Mouse (Mus musculus) ovary, adult 10 weeks (tissue): ENCODE measurements around the gene Epn2. TPM values are rescaled to one million over a fixed set of nuclear protein-coding genes. Genes with fewer than 3 reads are reported as not detected.

ENCODE experiments used
- polyA plus RNA-seq: library from polyadenylated mRNA; stranded (reverse); fragments of 350-450 nt; fragmentation: Illumina TruSeq; extraction: RNeasy Lipid Tissue Mini Kit (QIAGEN cat#74804); gene quantifications from one replicate; pipeline ENCODE4 v1.2.3, GENCODE M21; 2014

The Epn2 gene
- polyA plus RNA-seq: 51.6 TPM

GRCm38 (mm10) chr11:61578983-61579877 is at the start of gene Epn2:
Gene Epn2 (minus strand): TSS chr11:61579687.

GRCm38 (mm10) chr11:61504713-61505257 is 74.7 kb downstream of the Epn2 start, which contains the start of gene B9d1:
Gene B9d1 (plus strand): TSS chr11:61505144.

GRCm38 (mm10) chr11:61494129-61494997 is 85.1 kb downstream of the Epn2 start, which contains the start of gene Mapk7:
Gene Mapk7 (minus strand): TSS chr11:61494406.

GRCm38 (mm10) chr11:61484613-61485540 is 94.6 kb downstream of the Epn2 start, which contains the start of gene Mfap4:
Gene Mfap4 (plus strand): TSS chr11:61485431.

Other genes with a start within 250 kb of the Epn2 start
- gene Slc47a2, start 236.8 kb downstream of the Epn2 start, polyA plus RNA-seq: 0.17 TPM
- gene Slc47a1, start 201.3 kb downstream of the Epn2 start, polyA plus RNA-seq: 4.0 TPM
- not detected for gene Rnf112, start 125.6 kb downstream of the Epn2 start, polyA plus RNA-seq
- 5.9 TPM for gene Mfap4, start 94.3 kb downstream of the Epn2 start, polyA plus RNA-seq
- gene Mapk7, start 85.3 kb downstream of the Epn2 start, polyA plus RNA-seq: 1.6 TPM
- not detected for gene B9d1, start 74.5 kb downstream of the Epn2 start, polyA plus RNA-seq
- not detected for gene Grap, start 73.6 kb upstream of the Epn2 start, polyA plus RNA-seq
- 0.26 TPM for gene Fam83g, start 104.4 kb upstream of the Epn2 start, polyA plus RNA-seq
- gene Slc5a10, start 141.1 kb upstream of the Epn2 start, polyA plus RNA-seq: not detected
- gene Prpsap2, start 182.4 kb upstream of the Epn2 start, polyA plus RNA-seq: 64.8 TPM